Mouse (Mus musculus): ENCODE data around the gene Shank2.

DNA sequence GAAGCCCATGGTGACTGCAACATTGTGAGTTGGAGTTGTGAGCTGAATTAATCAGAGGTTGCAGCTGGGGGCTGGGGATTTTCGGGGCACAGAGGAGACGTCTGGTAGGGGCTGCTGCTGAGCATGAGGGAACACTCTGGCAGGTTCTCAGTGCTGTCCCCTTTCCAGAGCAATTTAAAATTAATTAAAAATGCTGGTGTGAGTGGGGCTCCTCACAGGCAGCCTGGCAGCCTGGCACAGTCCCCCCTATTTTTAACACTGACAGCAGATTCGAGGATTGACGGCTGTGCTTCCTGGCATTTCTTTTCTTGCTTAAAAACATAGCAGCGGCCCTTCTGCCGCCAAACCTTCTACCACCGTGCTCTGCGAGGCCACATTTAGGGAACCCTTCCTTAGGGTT lies 157.8 kb downstream of the Shank2 start:
- TF ChIP-seq CTCF (IDR thresholded peaks at IDR 0.05; ENCODE audit: low read depth) (no peak), EP300 (optimal IDR thresholded peaks at IDR 0.05) (no peak)
